8 mouse cellular contexts compared by ENCODE assay signal in genomic region chr4:107067151-107067840, GRCm38 (mm10). TPM values are rescaled to one million over a fixed set of nuclear protein-coding genes. Genes with fewer than 3 reads are reported as not detected.
DNase-seq lines count a peak whose midpoint lies in the region; ATAC-seq and TF ChIP-seq lines count a peak whose summit lies in the region.

No protein-coding gene starts in this region.

- TF ChIP-seq POLR2A in kidney, adult 2 months (IDR thresholded peaks at IDR 0.05; ENCODE audit: low read depth, low read length): no peak

- no peaks in the 10 kb centered on the region for H3K36me3 ChIP-seq in kidney, adult 2 months (ENCODE audit: control insufficient read depth, insufficient read depth, low read length)
- H3K36me3 ChIP-seq in forebrain, embryonic 13.5 days (ENCODE audit: poor library complexity, severe bottlenecking): peaks cover 22% of the 10 kb centered on the region
- H3K36me3 ChIP-seq in intestine, embryonic 16.5 days (ENCODE audit: control insufficient read depth, insufficient read depth, low read length): peaks cover 12% of the 10 kb centered on the region
- H3K36me3 ChIP-seq in lung, embryonic 16.5 days (ENCODE audit: control insufficient read depth, insufficient read depth, low read length): peaks cover 14% of the 10 kb centered on the region; the same call in 1 of the 2 replicates
- H3K36me3 ChIP-seq in stomach, embryonic 14.5 days (ENCODE audit: control insufficient read depth, insufficient read depth, low read length): peaks cover 12% of the 10 kb centered on the region

- no peak for TF ChIP-seq CTCF in kidney, adult 2 months (conservative IDR thresholded peaks at IDR 0.05; ENCODE audit: insufficient read depth, insufficient read length, low read depth, low read length)

- H3K9ac ChIP-seq in forebrain, embryonic 13.5 days: peak overlapping the region; percentile 62
- H3K9ac ChIP-seq in intestine, embryonic 16.5 days (ENCODE audit: low read depth, low read length): peak overlapping the region; percentile 80
- peak overlapping the region; percentile 68 for H3K9ac ChIP-seq in lung, embryonic 16.5 days (ENCODE audit: low read length)
- H3K9ac ChIP-seq in stomach, embryonic 14.5 days (replicated peaks; ENCODE audit: low read depth, low read length): peak overlapping the region; percentile 61

- WGBS in kidney, adult 2 months: 5% methylated on average over 33 of the region's 33 CpGs
- WGBS in forebrain, embryonic 13.5 days: 2% methylated on average over 33 of the region's 33 CpGs
- 3% methylated on average over 33 of the region's 33 CpGs for WGBS in intestine, embryonic 16.5 days
- WGBS in lung, embryonic 16.5 days: 2% methylated on average over 33 of the region's 33 CpGs
- WGBS in stomach, embryonic 14.5 days: 5% methylated on average over 33 of the region's 33 CpGs

- H3K9me3 ChIP-seq in forebrain, embryonic 13.5 days (replicated peaks): no peaks in the 10 kb centered on the region
- H3K9me3 ChIP-seq in intestine, embryonic 16.5 days (ENCODE audit: control insufficient read depth, low read length): no peaks in the 10 kb centered on the region
- no peaks in the 10 kb centered on the region for H3K9me3 ChIP-seq in lung, embryonic 16.5 days (ENCODE audit: control insufficient read depth, low read length)
- no peaks in the 10 kb centered on the region for H3K9me3 ChIP-seq in stomach, embryonic 14.5 days (ENCODE audit: control insufficient read depth, low read depth, low read length)

- H3K27me3 ChIP-seq in kidney, adult 2 months (replicated peaks; ENCODE audit: control insufficient read depth, insufficient read depth, low read length): no peaks in the 10 kb centered on the region
- 0 out of 2 replicates have a peak, but pooled peaks cover 4% of the 10 kb centered on the region for H3K27me3 ChIP-seq in forebrain, embryonic 13.5 days
- no peaks in the 10 kb centered on the region for H3K27me3 ChIP-seq in intestine, embryonic 16.5 days (replicated peaks; ENCODE audit: control insufficient read depth, insufficient read depth, low read length)
- no peaks in the 10 kb centered on the region for H3K27me3 ChIP-seq in lung, embryonic 16.5 days (ENCODE audit: control insufficient read depth, insufficient read depth, low read depth, low read length)
- H3K27me3 ChIP-seq in stomach, embryonic 14.5 days (ENCODE audit: control insufficient read depth, insufficient read depth, low read length): no peaks in the 10 kb centered on the region

- peaks cover 8% of the 10 kb centered on the region; the same call in 1 of the 2 replicates for H3K4me1 ChIP-seq in kidney, adult 2 months (ENCODE audit: control insufficient read depth, insufficient read depth, low read length)
- peaks cover 26% of the 10 kb centered on the region for H3K4me1 ChIP-seq in forebrain, embryonic 13.5 days
- H3K4me1 ChIP-seq in intestine, embryonic 16.5 days (ENCODE audit: control insufficient read depth, insufficient read depth, low read length): peaks cover 6% of the 10 kb centered on the region; the same call in 1 of the 2 replicates
- peaks cover 12% of the 10 kb centered on the region for H3K4me1 ChIP-seq in lung, embryonic 16.5 days (replicated peaks; ENCODE audit: control insufficient read depth, insufficient read depth, low read length)
- peaks cover 12% of the 10 kb centered on the region for H3K4me1 ChIP-seq in stomach, embryonic 14.5 days (ENCODE audit: control insufficient read depth, insufficient read depth, low read length)

- peak overlapping the region; percentile 96 for H3K4me3 ChIP-seq in kidney, adult 2 months (ENCODE audit: insufficient read depth, low read depth, low read length)
- peak overlapping the region; percentile 70 for H3K4me3 ChIP-seq in forebrain, embryonic 13.5 days
- H3K4me3 ChIP-seq in intestine, embryonic 16.5 days (ENCODE audit: low read length): peak overlapping the region; percentile 82
- peak overlapping the region; percentile 75 for H3K4me3 ChIP-seq in lung, embryonic 16.5 days (ENCODE audit: low read length)
- peak overlapping the region; percentile 94 for H3K4me3 ChIP-seq in stomach, embryonic 14.5 days (ENCODE audit: low read depth, low read length)

- ATAC-seq in activated CD4-positive, CD25-positive, alpha-beta regulatory T cell, adult 4 months: peak; percentile 11
- peak; percentile 59 for ATAC-seq in forebrain, embryonic 13.5 days
- peak; percentile 52 for ATAC-seq in intestine, embryonic 16.5 days
- ATAC-seq in lung, embryonic 16.5 days (ENCODE audit: low read depth): peak; percentile 41
- ATAC-seq in stomach, embryonic 14.5 days (ENCODE audit: insufficient number of reproducible peaks, insufficient read depth, low FRiP score, low read depth): peak; percentile 34

- peak overlapping the region; percentile 98 for H3K4me2 ChIP-seq in forebrain, embryonic 13.5 days
- peak overlapping the region; percentile 95 for H3K4me2 ChIP-seq in intestine, embryonic 16.5 days (ENCODE audit: low read depth, low read length)
- H3K4me2 ChIP-seq in lung, embryonic 16.5 days (ENCODE audit: low read depth, low read length): peak overlapping the region; percentile 92
- H3K4me2 ChIP-seq in stomach, embryonic 14.5 days (replicated peaks; ENCODE audit: low read depth, low read length): peak overlapping the region; percentile 99

- DNase-seq in kidney, adult 2 months: no peak
- DNase-seq in kidney, adult 8-10 months: no peak
- no peak for DNase-seq in right cerebral cortex, adult 18-20 months

- H3K27ac ChIP-seq in kidney, adult 2 months (ENCODE audit: insufficient read depth, low read depth, low read length): peak overlapping the region; percentile 41
- H3K27ac ChIP-seq in forebrain, embryonic 13.5 days: no peak overlapping the region
- H3K27ac ChIP-seq in intestine, embryonic 16.5 days (ENCODE audit: low read length): 0 out of 2 replicates have a peak overlapping the region, but pooled peaks have one; percentile 12
- H3K27ac ChIP-seq in lung, embryonic 16.5 days (ENCODE audit: low read length): peak overlapping the region; percentile 37
- peak overlapping the region; percentile 48; the same call in 1 of the 2 replicates for H3K27ac ChIP-seq in stomach, embryonic 14.5 days (ENCODE audit: low read length)

RNA-seq across cellular contexts. Expression of gene Cyb5rl, which starts 0.5 kb away (rescaled TPM):
- 19.0 and 21.7 TPM in 2 replicates for polyA plus RNA-seq in kidney, adult 2 months (2012; rRNA removed)
- polyA plus RNA-seq in activated CD4-positive, CD25-positive, alpha-beta regulatory T cell, adult 4 months (2017; shearing (Covaris generic)): 1 to 10 TPM; 6.1 to 8.5 TPM
- polyA plus RNA-seq in forebrain, embryonic 13.5 days (2015; fragmentation: Nextera tagmentation; extraction: Ambion mirVana): 4.8 and 5.6 TPM in 2 replicates
- 7.2 and 7.7 TPM in 2 replicates for polyA plus RNA-seq in intestine, embryonic 16.5 days (2015; fragmentation: Nextera tagmentation; extraction: Ambion mirVana)
- polyA plus RNA-seq in lung, embryonic 16.5 days (2015; fragmentation: Nextera tagmentation; extraction: Ambion mirVana): 5.9 and 7.2 TPM in 2 replicates
- polyA plus RNA-seq in stomach, embryonic 14.5 days (2014; fragmentation: Nextera tagmentation; extraction: Ambion mirVana): 4.9 and 7.4 TPM in 2 replicates

RNA-seq across cellular contexts. Expression of gene Mrpl37, which starts 0.6 kb away (rescaled TPM):
- polyA plus RNA-seq in kidney, adult 2 months (2012; rRNA removed): 111 and 118 TPM in 2 replicates
- polyA plus RNA-seq in activated CD4-positive, CD25-positive, alpha-beta regulatory T cell, adult 4 months (2017; shearing (Covaris generic)): 10 to 100 TPM; 36.0 to 43.2 TPM
- polyA plus RNA-seq in forebrain, embryonic 13.5 days (2015; fragmentation: Nextera tagmentation; extraction: Ambion mirVana): 81.4 and 81.9 TPM in 2 replicates
- 112 and 117 TPM in 2 replicates for polyA plus RNA-seq in intestine, embryonic 16.5 days (2015; fragmentation: Nextera tagmentation; extraction: Ambion mirVana)
- 90.2 and 93.2 TPM in 2 replicates for polyA plus RNA-seq in lung, embryonic 16.5 days (2015; fragmentation: Nextera tagmentation; extraction: Ambion mirVana)
- polyA plus RNA-seq in stomach, embryonic 14.5 days (2014; fragmentation: Nextera tagmentation; extraction: Ambion mirVana): 110 and 111 TPM in 2 replicates

RNA-seq across cellular contexts. Expression of gene Cdcp2, which starts 29.4 kb away (rescaled TPM):
- 0.05 TPM in 1 of 2 replicates, not detected in the other for polyA plus RNA-seq in kidney, adult 2 months (2012; rRNA removed)
- polyA plus RNA-seq in activated CD4-positive, CD25-positive, alpha-beta regulatory T cell, adult 4 months (2017; shearing (Covaris generic)): not detected
- polyA plus RNA-seq in forebrain, embryonic 13.5 days (2015; fragmentation: Nextera tagmentation; extraction: Ambion mirVana): not detected in 2 replicates
- not detected in 2 replicates for polyA plus RNA-seq in intestine, embryonic 16.5 days (2015; fragmentation: Nextera tagmentation; extraction: Ambion mirVana)
- not detected in 2 replicates for polyA plus RNA-seq in lung, embryonic 16.5 days (2015; fragmentation: Nextera tagmentation; extraction: Ambion mirVana)
- not detected in 2 replicates for polyA plus RNA-seq in stomach, embryonic 14.5 days (2014; fragmentation: Nextera tagmentation; extraction: Ambion mirVana)
